Comparison of ENCODE assay signal across 9 mouse cellular contexts in genomic region chr10:23686969-23687368, GRCm38 (mm10).
A peak's percentile ranks its signal among the peaks of the same experiment; 100 is the strongest.
DNase-seq lines count a peak whose midpoint lies in the region; ATAC-seq and TF ChIP-seq lines count a peak whose summit lies in the region.
"Had no signal": no experiment of that assay in that cellular context is flagged by ENCODE, and none has a peak within 500 bp of the region (broad histone marks: within the 10 kb centered on the region; RNA-seq: fewer than 3 reads in every experiment).

No protein-coding gene starts in this region.

- H3K27ac ChIP-seq in kidney, embryonic 15.5 days, result peak overlapping the region; percentile 39; the same call in 1 of the 2 replicates
- peak overlapping the region; percentile 12; the same call in 1 of the 2 replicates for H3K27ac ChIP-seq in embryonic facial prominence, embryonic 15.5 days (replicated peaks)
- peak overlapping the region; percentile 70 for H3K27ac ChIP-seq in lung, embryonic 14.5 days (ENCODE audit: low read depth)
- H3K27ac ChIP-seq: liver, embryonic 15.5 days had no signal

- H3K9me3 ChIP-seq in kidney, embryonic 15.5 days (replicated peaks), result no peaks in the 10 kb centered on the region
- H3K9me3 ChIP-seq in embryonic facial prominence, embryonic 15.5 days (replicated peaks), result no peaks in the 10 kb centered on the region
- H3K9me3 ChIP-seq in lung, embryonic 14.5 days (ENCODE audit: low read depth, low read length), result no peaks in the 10 kb centered on the region
- H3K9me3 ChIP-seq: liver, embryonic 15.5 days had no signal

- WGBS in kidney, embryonic 15.5 days, result 58% methylated on average over 10 of the region's 10 CpGs
- WGBS in embryonic facial prominence, embryonic 15.5 days, result 31% methylated on average over 10 of the region's 10 CpGs
- 17% methylated on average over 10 of the region's 10 CpGs for WGBS in lung, embryonic 14.5 days

- DNase-seq in kidney, postnatal 14 days, result no peak
- DNase-seq in NIH3T3 (ENCODE audit: low read depth), result peak; percentile 69
- DNase-seq in lung, embryonic 14.5 days, result peak; percentile 88
- no peak for DNase-seq in right cerebral cortex, postnatal 36 days (ENCODE audit: low spot score in 2 of 2)
- no peak for DNase-seq in gastrocnemius, postnatal 36 days
- DNase-seq: cerebellum, adult 18-20 months had no signal

- no peaks in the 10 kb centered on the region for H3K4me1 ChIP-seq in kidney, embryonic 15.5 days
- H3K4me1 ChIP-seq in embryonic facial prominence, embryonic 15.5 days, result peaks cover 4% of the 10 kb centered on the region; the same call in 1 of the 2 replicates
- H3K4me1 ChIP-seq in lung, embryonic 14.5 days (ENCODE audit: insufficient read depth), result no peaks in the 10 kb centered on the region; the same call in 1 of the 2 replicates
- H3K4me1 ChIP-seq: liver, embryonic 15.5 days had no signal

- ATAC-seq in kidney, embryonic 15.5 days (replicated peaks; ENCODE audit: low FRiP score), result no peak
- no peak for ATAC-seq in embryonic facial prominence, embryonic 15.5 days (ENCODE audit: insufficient number of reproducible peaks, low FRiP score, low TSS enrichment, low read depth)
- ATAC-seq in lung, embryonic 14.5 days (ENCODE audit: insufficient read depth), result peak; percentile 75; the same call in 1 of the 2 replicates

- no peak overlapping the region for H3K9ac ChIP-seq in kidney, embryonic 15.5 days
- H3K9ac ChIP-seq in embryonic facial prominence, embryonic 15.5 days, result no peak overlapping the region
- no peak overlapping the region for H3K9ac ChIP-seq in lung, embryonic 14.5 days
- H3K9ac ChIP-seq: liver, embryonic 15.5 days had no signal

- H3K36me3 ChIP-seq in kidney, embryonic 15.5 days, result no peaks in the 10 kb centered on the region
- H3K36me3 ChIP-seq in embryonic facial prominence, embryonic 15.5 days, result no peaks in the 10 kb centered on the region
- no peaks in the 10 kb centered on the region for H3K36me3 ChIP-seq in lung, embryonic 14.5 days (ENCODE audit: insufficient read depth)
- H3K36me3 ChIP-seq: liver, embryonic 15.5 days had no signal

- H3K4me2 ChIP-seq in kidney, embryonic 15.5 days, result peak overlapping the region; percentile 27; the same call in 1 of the 2 replicates
- H3K4me2 ChIP-seq in embryonic facial prominence, embryonic 15.5 days (replicated peaks), result peak overlapping the region; percentile 13
- H3K4me2 ChIP-seq in lung, embryonic 14.5 days, result peak overlapping the region; percentile 41
- H3K4me2 ChIP-seq: liver, embryonic 15.5 days had no signal

- TF ChIP-seq CTCF in lung, embryonic 14.5 days (IDR thresholded peaks at IDR 0.05; ENCODE audit: low read depth), result no peak

- H3K4me3 ChIP-seq in kidney, embryonic 15.5 days (replicated peaks), result peak overlapping the region; percentile 14; the same call in 1 of the 2 replicates
- H3K4me3 ChIP-seq in embryonic facial prominence, embryonic 15.5 days (replicated peaks), result peak overlapping the region; percentile 8; the same call in 1 of the 2 replicates
- peak overlapping the region; percentile 15; the same call in 1 of the 2 replicates for H3K4me3 ChIP-seq in lung, embryonic 14.5 days (ENCODE audit: low read depth, low read length)
- H3K4me3 ChIP-seq: liver, embryonic 15.5 days had no signal

- intact Hi-C loops in gastrocnemius, postnatal 36 days (cut with DNase I), result no loop called here

- no peaks in the 10 kb centered on the region for H3K27me3 ChIP-seq in kidney, embryonic 15.5 days
- no peaks in the 10 kb centered on the region for H3K27me3 ChIP-seq in embryonic facial prominence, embryonic 15.5 days
- no peaks in the 10 kb centered on the region for H3K27me3 ChIP-seq in lung, embryonic 14.5 days (ENCODE audit: insufficient read depth, low read length)
- H3K27me3 ChIP-seq: liver, embryonic 15.5 days had no signal

Comparison
In these comparisons a context has a peak if more than half of its experiments do, and no peak if none do; other contexts are left out.
1. H3K27ac ChIP-seq: peak in every context shown above with its lines; median percentile 70 in lung, embryonic 14.5 days; 39 in kidney, embryonic 15.5 days; 12 in embryonic facial prominence, embryonic 15.5 days.
2. DNase-seq: peak in NIH3T3 (single experiment) and lung, embryonic 14.5 days (single experiment); none in kidney, postnatal 14 days (single experiment), right cerebral cortex, postnatal 36 days (0 of 2) and gastrocnemius, postnatal 36 days (0 of 2).
3. Peak in every context shown above with its lines, with median percentiles within 50 percentile points of each other: H3K4me2 ChIP-seq and H3K4me3 ChIP-seq.